Mouse (Mus musculus): ENCODE measurements around the gene Mapkapk2.
"Not testable (repeated sequence)": the region's sequence is repeated elsewhere in the genome, so short reads cannot be mapped to it uniquely, and the experiment has no call there.

Gene Mapkapk2

GRCm38 (mm10) chr1:131050011-131050410 lies 47.6 kb downstream of the Mapkapk2 start:
- DNase-seq (ENCODE audit: low read depth, low spot score): no peak

DNA sequence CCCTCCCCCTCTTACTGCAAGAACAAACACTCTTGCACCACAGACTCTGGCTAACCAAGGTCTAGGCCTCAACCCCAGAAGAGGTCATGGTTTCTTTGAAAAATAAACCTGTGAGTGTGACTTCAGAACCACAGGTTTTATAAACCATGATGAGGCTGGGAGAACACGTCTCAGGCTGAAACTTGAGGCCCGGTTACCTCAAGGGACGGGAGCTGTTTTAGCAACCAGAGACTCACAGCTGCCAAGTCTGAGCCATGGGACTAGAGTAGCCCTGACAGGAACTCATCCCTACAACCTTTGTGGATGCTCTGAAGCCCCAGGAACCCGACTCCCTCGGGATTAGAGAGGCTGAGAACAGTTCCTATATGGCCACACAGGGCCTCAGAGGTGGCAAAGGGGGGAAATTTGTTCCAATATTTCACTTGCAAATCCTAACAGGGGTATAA lies 48.2 kb downstream of the Mapkapk2 start:
- DNase-seq (ENCODE audit: low read depth, low spot score): no peak

DNA sequence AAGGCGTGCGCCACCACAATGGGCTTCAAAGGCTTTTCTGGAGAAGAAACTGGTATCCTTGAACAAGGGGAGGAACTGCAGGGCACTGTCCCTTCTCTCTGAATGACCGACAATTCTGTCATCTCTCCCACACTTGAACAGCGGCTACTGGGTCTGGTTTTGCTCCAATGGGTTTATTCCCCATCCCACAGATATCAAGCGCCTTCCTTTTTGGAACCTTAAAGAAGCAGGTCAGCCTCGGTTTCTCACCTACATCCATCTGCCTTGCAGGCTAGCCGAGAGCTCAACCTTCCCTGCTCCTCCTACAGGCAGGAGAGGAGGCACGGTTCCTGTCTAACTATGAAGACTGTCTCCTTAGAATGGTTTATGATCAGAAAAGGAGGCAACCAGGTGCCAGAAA lies 48.7 kb downstream of the Mapkapk2 start:
- no peak for DNase-seq (ENCODE audit: low read depth, low spot score)

GRCm38 (mm10) chr1:131048121-131048863 lies 49.3 kb downstream of the Mapkapk2 start:
- no peak for DNase-seq (ENCODE audit: low read depth, low spot score)

GRCm38 (mm10) chr1:131046607-131047006 lies 51.0 kb downstream of the Mapkapk2 start:
- DNase-seq (ENCODE audit: low read depth, low spot score): no peak

- no peak for DNase-seq (ENCODE audit: low read depth, low spot score)
These were observed 51.8 kb downstream of the Mapkapk2 start for GRCm38 (mm10) chr1:131045723-131046355.

- no peak for DNase-seq (ENCODE audit: low read depth, low spot score)
These were observed 54.0 kb downstream of the Mapkapk2 start for GRCm38 (mm10) chr1:131043636-131044035.

DNA sequence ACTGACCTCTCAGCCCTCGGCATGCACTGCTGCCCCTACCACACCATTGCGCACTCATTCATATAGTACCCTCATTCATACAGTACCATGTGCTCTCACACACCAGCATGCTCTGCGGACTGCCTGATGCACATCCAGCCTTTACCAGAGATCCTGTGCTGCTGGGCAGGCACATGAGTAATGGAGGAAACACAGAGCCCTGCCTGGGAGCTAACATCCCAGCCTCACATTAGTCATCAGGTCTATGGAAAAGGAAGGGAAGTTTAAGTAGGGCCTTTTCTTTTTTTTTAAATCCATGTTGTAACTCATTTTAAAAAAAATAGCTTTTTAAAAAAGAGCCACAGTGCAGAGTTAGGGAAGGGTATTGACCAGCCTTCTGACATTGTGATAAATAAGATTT lies 54.9 kb downstream of the Mapkapk2 start:
- DNase-seq (ENCODE audit: low read depth, low spot score): no peak

GRCm38 (mm10) chr1:131042263-131042662 lies 55.4 kb downstream of the Mapkapk2 start:
- DNase-seq (ENCODE audit: low read depth, low spot score): no peak

DNA sequence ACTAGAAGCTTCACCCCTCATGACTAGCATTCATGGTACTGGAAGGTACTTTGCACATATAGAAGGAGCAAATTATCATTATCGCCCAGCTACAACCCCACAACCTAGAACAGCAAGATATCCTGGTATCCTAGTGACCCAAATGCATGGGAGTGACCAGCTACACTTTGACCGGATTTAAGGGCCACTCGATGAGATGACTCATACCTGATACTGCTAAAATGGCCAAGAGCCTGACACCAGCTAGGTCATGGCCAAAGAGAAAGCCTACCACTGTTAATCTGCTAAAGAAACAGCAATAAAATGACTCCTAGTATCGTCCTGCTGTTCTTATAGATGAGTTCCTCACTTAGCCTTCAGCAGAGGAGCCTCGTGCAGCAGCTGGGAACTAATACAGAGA lies 58.1 kb downstream of the Mapkapk2 start:
- no peak for DNase-seq (ENCODE audit: low read depth, low spot score)

- DNase-seq (ENCODE audit: low read depth, low spot score): no peak
These were observed 59.1 kb downstream of the Mapkapk2 start for GRCm38 (mm10) chr1:131038415-131039017.

- DNase-seq (ENCODE audit: low read depth, low spot score): no peak
These were observed 59.6 kb downstream of the Mapkapk2 start for GRCm38 (mm10) chr1:131038001-131038400.

GRCm38 (mm10) chr1:131031267-131031666 lies 66.4 kb downstream of the Mapkapk2 start:
- no peak for DNase-seq (ENCODE audit: low read depth, low spot score)

- no peak for DNase-seq (ENCODE audit: low read depth, low spot score)
These were observed 67.4 kb downstream of the Mapkapk2 start for GRCm38 (mm10) chr1:131030261-131030660.

GRCm38 (mm10) chr1:131029215-131029614 lies 68.4 kb downstream of the Mapkapk2 start:
- no peak for DNase-seq (ENCODE audit: low read depth, low spot score)

GRCm38 (mm10) chr1:131025843-131026190 lies 71.8 kb downstream of the Mapkapk2 start:
- DNase-seq (ENCODE audit: low read depth, low spot score): no peak

DNA sequence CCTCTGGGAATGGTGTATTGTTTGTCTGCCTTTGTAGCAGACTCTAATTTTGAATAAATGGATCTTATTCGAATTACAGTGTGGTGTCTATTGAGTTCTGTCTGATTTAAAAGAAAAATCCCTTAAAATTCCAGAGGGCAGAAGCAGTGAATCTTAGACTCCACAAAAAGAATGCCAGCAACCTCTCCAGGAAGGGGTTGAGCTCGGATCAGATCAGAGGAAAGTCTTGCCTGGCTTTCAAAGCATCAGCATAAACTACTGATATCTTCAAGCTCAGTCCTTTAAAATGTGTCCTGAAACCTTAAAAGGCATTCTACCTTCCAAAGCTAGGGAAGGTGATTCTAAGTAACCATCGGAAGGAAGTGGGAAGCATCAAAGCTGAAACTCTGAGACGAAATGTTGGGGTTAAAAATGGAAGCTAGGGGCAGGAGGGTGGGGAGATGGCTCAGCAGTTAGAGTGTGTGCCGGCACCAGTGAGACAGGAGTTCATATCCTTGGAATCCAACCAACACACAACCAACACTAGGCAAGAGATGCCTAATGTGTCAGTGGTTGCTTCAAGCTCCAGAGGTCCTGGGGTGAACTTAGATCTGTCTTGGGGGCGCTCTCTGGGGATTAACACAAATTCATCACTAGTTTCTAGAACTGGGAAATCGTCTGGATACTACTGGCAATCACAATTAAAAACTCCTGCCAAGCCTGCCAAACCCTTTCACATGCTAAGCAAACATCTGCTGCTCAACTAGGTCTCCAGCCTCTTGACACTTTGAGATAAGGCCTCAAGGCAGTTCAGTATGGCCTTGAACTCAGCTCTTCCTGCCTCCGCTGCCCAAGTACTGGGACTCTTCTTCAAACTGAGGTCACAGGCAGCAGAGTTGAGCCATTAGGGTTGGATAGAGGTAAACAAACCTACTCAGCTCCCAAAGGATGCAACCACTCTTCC lies 72.5 kb downstream of the Mapkapk2 start:
- no peak for DNase-seq (ENCODE audit: low read depth, low spot score)

DNA sequence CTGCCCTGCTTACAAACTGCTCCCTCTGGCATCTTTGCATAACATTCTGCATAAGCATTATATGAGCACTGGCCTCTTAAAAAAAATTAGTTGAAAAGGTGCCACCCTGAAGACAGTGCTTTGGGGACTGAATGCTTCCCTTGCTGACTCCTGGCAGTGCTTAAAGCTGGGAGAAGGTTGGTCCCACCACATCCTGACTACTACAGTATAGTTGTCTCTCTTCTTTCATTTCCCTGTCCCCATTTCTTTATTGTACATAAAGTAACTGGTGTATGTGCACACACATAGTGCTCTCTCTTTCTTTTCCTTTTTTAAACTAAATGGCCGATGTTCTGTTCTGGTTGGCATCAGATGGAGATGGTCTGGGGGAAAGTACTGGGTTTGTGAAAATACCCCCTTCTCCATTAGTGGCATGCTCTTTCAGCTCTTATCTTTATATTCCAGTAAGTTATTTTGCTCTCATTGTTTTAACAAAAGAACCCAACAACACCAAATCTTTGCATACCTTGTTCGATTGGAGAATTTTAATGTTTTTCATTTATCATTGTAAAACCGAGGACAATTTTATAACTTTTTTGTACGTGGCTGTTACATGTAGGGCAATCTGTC lies 74.3 kb downstream of the Mapkapk2 start:
- not testable (repeated sequence) for DNase-seq (ENCODE audit: low read depth, low spot score)

DNA sequence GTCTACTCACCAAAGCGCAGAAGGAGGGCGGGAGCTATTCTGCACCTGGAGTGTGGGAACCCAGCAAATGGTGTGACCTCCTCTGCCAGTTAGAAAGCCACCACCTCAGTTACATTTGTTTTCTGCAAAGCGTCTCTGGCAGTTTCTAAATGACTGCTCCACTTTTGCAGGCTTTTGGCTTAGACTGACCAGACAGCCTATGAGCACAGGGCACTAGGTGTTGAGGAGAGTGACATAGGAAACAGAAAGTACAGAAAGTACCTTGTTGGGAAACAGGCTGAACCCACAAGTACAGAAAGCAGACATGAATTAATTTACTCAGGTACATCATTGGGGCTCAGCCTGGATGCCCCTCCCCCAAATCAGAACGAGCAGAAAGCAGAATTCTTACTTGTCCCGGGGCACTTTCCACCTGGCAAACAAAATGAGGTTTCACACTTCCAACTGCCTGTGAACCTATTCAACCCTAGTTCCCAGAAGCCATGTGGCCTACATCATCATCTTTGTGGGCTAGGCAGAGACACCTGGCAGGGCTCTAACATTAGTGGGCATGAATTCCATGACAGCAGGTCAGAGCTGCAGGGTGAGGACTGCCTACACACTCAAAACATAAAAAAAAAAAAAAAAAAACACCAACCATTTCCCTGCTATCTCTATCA lies 74.9 kb downstream of the Mapkapk2 start:
- DNase-seq (ENCODE audit: low read depth, low spot score): no peak

- DNase-seq (ENCODE audit: low read depth, low spot score): no peak
These were observed 75.6 kb downstream of the Mapkapk2 start for GRCm38 (mm10) chr1:131021900-131022590.
